Mouse (Mus musculus) MEL-GATA-1-ER (cell line): ENCODE measurements around the gene Syt6.
A peak's percentile ranks its signal among the peaks of the same experiment; 100 is the strongest.
"Not testable (repeated sequence)": the region's sequence is repeated elsewhere in the genome, so short reads cannot be mapped to it uniquely, and the experiment has no call there.

Source experiments
- DNase-seq: peaks from one replicate; pipeline ENCODE4 v3.0.0-alpha.2; 2012; ENCODE audit warnings: low read depth; ENCODE audit errors: extremely low read depth

Syt6 gene

GRCm38 (mm10) chr3:103601011-103601410, 26.0 kb downstream of the Syt6 start:
- DNase-seq = no peak

GRCm38 (mm10) chr3:103601561-103601960, 26.5 kb downstream of the Syt6 start:
- no peak for DNase-seq

GRCm38 (mm10) chr3:103606045-103606597, 31.1 kb downstream of the Syt6 start:
- no peak for DNase-seq

- no peak for DNase-seq
Observed at GRCm38 (mm10) chr3:103606660-103607595, 31.9 kb downstream of the Syt6 start.

- DNase-seq = no peak
Observed at GRCm38 (mm10) chr3:103610231-103610630, 35.2 kb downstream of the Syt6 start.

GRCm38 (mm10) chr3:103612636-103613355, 37.8 kb downstream of the Syt6 start:
- no peak for DNase-seq

- DNase-seq = no peak
Observed at GRCm38 (mm10) chr3:103615621-103616020, 40.6 kb downstream of the Syt6 start.

- no peak for DNase-seq
Observed at GRCm38 (mm10) chr3:103616981-103617380, 42.0 kb downstream of the Syt6 start.

GRCm38 (mm10) chr3:103620101-103620500, 45.1 kb downstream of the Syt6 start:
- DNase-seq = no peak

GRCm38 (mm10) chr3:103623893-103624470, 49.0 kb downstream of the Syt6 start:
- no peak for DNase-seq

GRCm38 (mm10) chr3:103624591-103625051, 49.6 kb downstream of the Syt6 start:
- DNase-seq = no peak

GRCm38 (mm10) chr3:103625169-103625568, 50.1 kb downstream of the Syt6 start:
- no peak for DNase-seq

- peak; percentile 15 for DNase-seq
Observed at GRCm38 (mm10) chr3:103626481-103626880, 51.5 kb downstream of the Syt6 start.

- DNase-seq = no peak
Observed at GRCm38 (mm10) chr3:103627661-103628060, 52.6 kb downstream of the Syt6 start.

GRCm38 (mm10) chr3:103633124-103633523, 58.1 kb downstream of the Syt6 start:
- DNase-seq = no peak

- DNase-seq = peak; percentile 18
Observed at GRCm38 (mm10) chr3:103633831-103634230, 58.8 kb downstream of the Syt6 start.

GRCm38 (mm10) chr3:103634256-103634655, 59.2 kb downstream of the Syt6 start:
- DNase-seq = no peak

- no peak for DNase-seq
Observed at GRCm38 (mm10) chr3:103637641-103638040, 62.6 kb downstream of the Syt6 start.

GRCm38 (mm10) chr3:103640226-103640803, 65.3 kb downstream of the Syt6 start:
- no peak for DNase-seq

- no peak for DNase-seq
Observed at GRCm38 (mm10) chr3:103641301-103641700, 66.3 kb downstream of the Syt6 start.

- DNase-seq = not testable (repeated sequence)
Observed at GRCm38 (mm10) chr3:103645968-103646367, 70.9 kb downstream of the Syt6 start, which contains the start of gene Atg4a-ps. TSS of gene Atg4a-ps (minus strand) at chr3:103646068.
